Mouse (Mus musculus): ENCODE data around the gene Riiad1. TPM values are rescaled to one million over a fixed set of nuclear protein-coding genes. Genes with fewer than 3 reads are reported as not detected.

Gene Riiad1
- total RNA-seq, 2 experiments from 2014 or later: 4.4 to 5.8 TPM

DNA sequence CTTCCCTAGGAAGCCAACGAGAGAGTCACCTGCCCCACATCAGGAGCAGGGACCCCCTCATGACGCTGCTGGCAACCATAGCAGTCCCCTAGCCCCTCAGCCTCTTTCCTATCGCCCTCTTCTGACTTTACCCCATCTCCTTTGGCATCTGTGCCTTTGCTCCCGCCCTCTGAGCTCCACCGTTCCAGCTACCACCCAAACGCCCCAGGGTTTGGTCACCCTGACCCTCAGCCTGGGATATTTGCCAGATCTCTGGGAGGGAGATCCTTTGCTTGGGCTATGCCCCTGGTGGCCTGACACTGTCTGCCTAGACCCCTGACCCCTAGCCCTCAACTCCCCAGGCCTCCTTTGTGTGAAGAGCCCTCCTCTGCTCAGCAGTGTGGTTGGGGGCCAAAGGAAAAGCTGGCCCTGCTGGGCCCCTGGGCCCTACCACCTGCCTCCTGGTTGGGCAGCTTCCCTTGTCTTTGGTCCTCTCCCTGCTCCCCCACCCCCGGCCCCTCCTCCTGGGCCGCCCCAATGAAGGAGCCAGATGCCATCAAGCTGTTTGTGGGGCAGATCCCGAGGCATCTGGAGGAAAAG, 1.5 kb downstream of the Riiad1 start:
- Histone ChIP-seq H3K27ac (peak overlapping the region; percentile 98), H3K4me3 (peak overlapping the region; percentile 74)
- intact Hi-C loops (cut with DNase I): loop anchor here (2.0 kb wide), 1 partner anchor 14 kb away; no protein-coding TSS in a partner anchor
- no peak for TF ChIP-seq CTCF (IDR thresholded peaks at IDR 0.05)
- DNase-seq (ENCODE audit: extremely low spot score in 1 of 2, low spot score in 2 of 2): no peak

GRCm38 (mm10) chr3:94477981-94478422, 2.1 kb downstream of the Riiad1 start, which contains the start of gene Celf3:
Gene Celf3 (plus strand): TSS chr3:94478295.
- peak within 1 kb of the TSS; percentile 74 for H3K4me3 ChIP-seq
- H3K27ac ChIP-seq: peak within 1 kb of the TSS; percentile 98
- TF ChIP-seq CTCF (IDR thresholded peaks at IDR 0.05): no peak
- peak; percentile 76 for DNase-seq (ENCODE audit: extremely low spot score in 1 of 2, low spot score in 2 of 2)
- intact Hi-C loops (cut with DNase I): loop anchor here (2.0 kb wide), 1 partner anchor 13 kb away; no protein-coding TSS in a partner anchor

DNA sequence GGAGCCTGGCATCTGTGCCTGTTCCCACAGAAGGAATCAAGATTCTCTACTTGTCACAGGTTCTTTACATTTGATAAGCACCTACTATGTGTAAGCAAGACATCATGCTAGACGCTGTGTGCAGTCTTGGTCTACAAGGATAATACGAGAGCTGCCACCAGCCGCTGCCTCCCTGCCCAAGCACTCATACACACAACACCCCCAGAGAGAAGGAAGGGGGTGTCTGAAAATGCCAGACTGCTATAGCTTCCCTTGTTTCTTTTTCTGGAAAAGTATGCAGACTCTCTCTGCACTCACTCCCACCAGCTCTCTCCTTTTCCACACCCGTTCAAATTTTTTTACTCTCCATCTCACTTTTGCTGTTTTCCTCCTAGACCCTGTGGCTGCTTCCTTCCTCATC, 2.7 kb downstream of the Riiad1 start:
- intact Hi-C loops (cut with DNase I): no loop called here
- Histone ChIP-seq H3K27ac (peak overlapping the region; percentile 98), H3K4me3 (peak overlapping the region; percentile 74)
- TF ChIP-seq CTCF (IDR thresholded peaks at IDR 0.05): no peak
- DNase-seq (ENCODE audit: extremely low spot score in 1 of 2, low spot score in 2 of 2): peak in 1 of 2 experiments; percentile 49

DNA sequence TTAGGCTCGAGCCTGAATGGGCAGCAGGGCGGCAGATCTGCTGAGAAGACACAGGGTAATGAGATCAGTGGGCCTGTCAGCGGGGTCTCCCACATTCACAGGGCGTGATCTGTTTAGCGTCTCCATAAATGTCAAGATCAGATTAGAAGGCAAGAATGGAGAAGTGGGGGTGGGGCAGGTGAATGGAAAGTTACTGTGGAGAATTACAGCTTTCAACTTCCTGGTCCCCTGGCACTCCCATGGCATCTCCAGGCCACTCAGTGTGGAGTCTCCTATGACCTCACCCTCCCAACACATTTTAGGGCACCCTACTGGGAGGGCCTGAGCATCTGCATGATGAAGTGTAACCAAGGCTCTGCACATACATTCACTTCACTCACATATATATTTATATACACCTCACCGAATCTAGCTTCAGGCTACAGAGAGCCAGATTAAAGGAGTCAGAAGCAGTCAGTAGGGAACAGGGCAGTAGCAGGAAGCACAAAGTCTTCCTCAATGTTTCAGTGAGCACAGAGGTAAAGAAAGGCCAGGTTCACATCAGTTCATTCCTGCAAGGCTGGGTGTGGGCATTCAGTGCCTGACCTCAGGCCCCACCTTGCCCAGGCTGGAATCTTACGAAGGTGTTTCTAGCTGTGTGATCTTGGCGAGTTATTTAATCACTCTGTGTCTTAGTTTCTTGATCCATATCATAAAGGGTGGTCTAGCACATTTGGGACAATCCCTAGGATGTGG, 3.7 kb downstream of the Riiad1 start:
- TF ChIP-seq CTCF (IDR thresholded peaks at IDR 0.05): no peak
- no peak for DNase-seq (ENCODE audit: extremely low spot score in 1 of 2, low spot score in 2 of 2)
- Histone ChIP-seq H3K27ac (peak overlapping the region; percentile 98), H3K4me3 (no peak overlapping the region)
- intact Hi-C loops (cut with DNase I): no loop called here

DNA sequence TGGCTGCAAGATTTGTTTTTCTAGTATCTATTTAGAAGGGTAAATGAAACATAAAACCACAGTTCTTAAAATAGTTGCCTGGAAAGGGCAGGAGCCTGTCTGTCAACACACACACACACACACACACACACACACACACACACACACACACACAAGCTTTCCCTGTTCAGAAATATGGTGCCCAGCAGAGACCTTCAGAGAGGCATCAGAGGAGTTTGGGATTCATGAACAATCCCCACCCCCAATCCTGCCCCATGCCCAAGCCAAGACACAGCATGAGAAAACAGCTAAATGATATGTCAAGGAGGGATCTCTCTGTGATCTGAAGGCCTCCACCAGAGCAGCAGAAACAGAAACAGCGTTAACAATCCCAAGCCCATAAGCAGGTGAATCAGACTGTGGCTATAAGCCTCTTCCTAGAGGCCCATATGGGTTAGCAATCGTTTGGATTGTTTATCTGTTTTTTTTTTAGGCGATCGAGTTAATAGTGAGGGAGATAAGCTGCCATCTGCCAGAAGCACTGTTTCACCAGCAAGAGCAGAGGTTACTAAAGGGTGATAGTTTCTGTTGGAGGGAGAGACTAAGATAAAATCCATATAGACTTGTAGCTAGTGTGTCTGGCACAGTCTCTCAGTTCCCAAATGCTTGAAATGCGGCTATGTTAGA, 6.4 kb downstream of the Riiad1 start:
- no peak for DNase-seq (ENCODE audit: extremely low spot score in 1 of 2, low spot score in 2 of 2)
- no peak overlapping the region for H3K4me3 ChIP-seq
- intact Hi-C loops (cut with DNase I): no loop called here
- TF ChIP-seq CTCF (IDR thresholded peaks at IDR 0.05): no peak
- no peak overlapping the region for H3K27ac ChIP-seq

- Histone ChIP-seq H3K4me3 (no peak overlapping the region; the same call in 1 of the 2 replicates), H3K27ac (peak overlapping the region; percentile 65)
- DNase-seq (ENCODE audit: extremely low spot score in 1 of 2, low spot score in 2 of 2): no peak
- intact Hi-C loops (cut with DNase I): no loop called here
- no peak for TF ChIP-seq CTCF (IDR thresholded peaks at IDR 0.05)
These were observed 7.0 kb downstream of the Riiad1 start for GRCm38 (mm10) chr3:94473115-94473505.

DNA sequence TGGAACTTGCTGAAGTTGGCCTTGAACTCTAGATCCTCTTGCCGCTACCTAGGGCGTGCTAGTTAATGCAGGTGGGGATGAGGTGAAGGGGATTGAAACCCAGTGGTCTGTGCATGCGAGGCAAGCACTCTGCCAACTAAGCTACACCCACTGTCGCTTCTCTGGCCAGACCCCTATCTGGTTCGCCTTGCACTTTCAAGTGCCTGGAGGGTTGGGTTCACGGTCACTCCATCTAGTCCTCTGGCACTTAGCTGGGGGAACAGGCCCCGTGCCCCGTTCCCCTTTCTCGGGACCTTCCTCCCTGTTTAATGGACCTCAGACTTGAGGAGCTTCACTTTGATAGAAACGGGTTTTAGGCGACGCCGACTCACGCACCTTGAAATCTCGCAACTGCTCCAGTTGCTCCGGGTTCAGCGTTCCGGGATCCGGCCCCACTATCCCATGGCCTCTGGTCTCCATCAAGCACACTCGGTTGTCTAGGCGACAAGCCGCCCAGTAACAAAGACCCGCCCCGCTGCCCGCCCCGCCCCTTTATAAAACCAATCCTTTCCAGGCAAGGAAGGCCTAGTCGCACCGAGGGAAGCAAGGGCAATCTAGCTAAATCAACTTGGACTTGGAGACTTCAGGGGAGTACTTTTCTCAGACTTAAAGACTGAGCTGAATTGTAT, 7.6 kb downstream of the Riiad1 start:
- Histone ChIP-seq H3K27ac (peak overlapping the region; percentile 65), H3K4me3 (peak overlapping the region; percentile 31)
- no peak for DNase-seq (ENCODE audit: extremely low spot score in 1 of 2, low spot score in 2 of 2)
- TF ChIP-seq CTCF (IDR thresholded peaks at IDR 0.05): no peak
- intact Hi-C loops (cut with DNase I): no loop called here

DNA sequence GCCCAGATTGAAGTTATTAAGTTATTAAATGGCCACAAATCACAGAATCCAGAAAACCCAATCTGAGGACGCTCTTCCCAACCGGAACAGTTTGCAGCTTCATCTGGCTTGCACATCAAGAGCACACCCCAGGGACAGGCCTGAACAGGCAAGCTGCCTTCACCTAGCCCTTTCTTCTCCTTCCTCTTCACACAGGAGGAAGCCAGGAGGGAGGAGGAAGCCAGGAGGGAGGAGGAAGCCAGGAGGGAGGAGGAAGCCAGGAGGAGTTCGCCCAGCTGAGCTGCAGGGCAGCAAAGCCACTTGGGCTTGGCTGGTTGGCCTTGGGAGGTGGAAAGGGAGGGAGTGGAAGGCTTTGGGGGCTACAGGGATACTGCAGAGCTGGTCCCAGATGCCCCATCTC, 11.2 kb downstream of the Riiad1 start:
- intact Hi-C loops (cut with DNase I): no loop called here

DNA sequence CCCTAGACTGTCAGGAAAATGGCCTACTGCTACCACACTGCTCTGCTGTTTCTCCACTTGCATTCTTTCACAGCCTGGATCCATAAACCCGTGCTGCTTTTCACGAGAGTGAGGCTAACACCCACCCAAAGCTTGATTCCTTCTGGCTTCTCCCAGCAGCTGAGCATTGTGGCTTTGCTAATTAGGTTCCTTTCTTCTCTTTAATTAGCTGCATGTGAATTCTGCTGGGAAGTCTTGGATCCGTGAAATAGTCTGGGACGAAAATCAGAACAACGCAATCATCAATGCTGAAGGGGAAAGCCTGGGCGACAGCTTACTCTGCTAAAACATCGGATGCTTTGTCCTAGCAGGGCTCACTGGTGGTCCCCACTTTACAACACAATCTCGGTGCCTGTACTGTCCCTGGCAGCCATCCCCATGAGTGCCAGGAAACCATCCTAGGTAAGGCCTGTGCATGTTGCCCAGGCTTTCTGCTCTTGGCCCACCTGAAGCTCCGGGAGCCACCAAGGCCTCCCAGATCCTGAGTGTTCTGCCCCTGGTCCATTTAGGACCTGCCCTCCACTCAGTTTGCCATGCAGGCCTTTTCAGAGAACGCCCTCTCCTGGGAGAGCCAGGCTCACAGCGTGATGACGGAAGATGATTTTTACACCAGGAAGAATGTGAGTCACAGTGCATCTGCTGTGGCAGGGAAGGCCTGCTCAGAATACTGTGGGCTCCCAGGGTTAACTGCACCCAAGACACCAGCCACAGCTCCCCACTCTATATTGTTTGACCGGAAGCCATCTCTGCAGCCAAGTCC, 14.3 kb downstream of the Riiad1 start:
- intact Hi-C loops (cut with DNase I): loop anchor here (2.0 kb wide), 1 partner anchor 13 kb away; the partner anchor contains the start of gene Celf3
- TF ChIP-seq CTCF (IDR thresholded peaks at IDR 0.05): peak; percentile 29
- Histone ChIP-seq H3K4me3 (no peak overlapping the region), H3K27ac (peak overlapping the region; percentile 85)
- peak in 1 of 2 experiments; percentile 60 for DNase-seq (ENCODE audit: extremely low spot score in 1 of 2, low spot score in 2 of 2)

More for the DNA sequence above, 11.2 kb downstream of the Riiad1 start:
- Histone ChIP-seq H3K27ac (no peak overlapping the region), H3K4me3 (no peak overlapping the region)
- DNase-seq (ENCODE audit: extremely low spot score in 1 of 2, low spot score in 2 of 2): no peak
- no peak for TF ChIP-seq CTCF (IDR thresholded peaks at IDR 0.05)

DNA sequence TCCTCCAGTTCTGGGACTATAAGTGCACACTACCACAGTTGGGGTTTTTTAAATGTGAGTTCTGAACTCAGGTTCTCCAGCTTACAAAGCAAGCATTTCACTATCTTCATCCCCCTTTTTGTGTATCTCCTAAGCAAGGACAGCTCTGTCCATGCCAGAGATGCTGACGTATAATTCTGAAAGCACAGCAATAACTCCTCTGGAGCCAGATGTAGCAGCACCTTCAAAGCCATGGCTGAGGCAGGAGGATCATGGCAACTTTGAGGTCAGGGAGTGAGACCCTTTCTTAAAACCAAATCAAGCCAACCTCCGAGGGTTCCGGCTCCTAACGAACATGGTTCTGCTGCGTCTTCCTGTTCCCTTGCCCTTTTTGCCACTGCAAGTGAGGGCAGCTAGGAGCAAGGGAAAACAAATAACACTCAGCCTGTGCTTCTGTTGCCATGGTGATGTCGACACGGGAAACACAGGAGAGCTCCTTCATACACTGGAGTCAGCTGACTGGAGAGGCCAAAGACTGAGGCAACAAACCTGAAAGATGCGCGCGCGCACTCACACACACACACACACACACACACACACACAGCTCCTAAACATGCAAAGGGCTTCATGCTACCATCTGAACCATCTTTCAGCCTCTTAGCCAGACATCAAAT, 16.1 kb downstream of the Riiad1 start:
- intact Hi-C loops (cut with DNase I): loop anchor here (2.0 kb wide), 1 partner anchor 15 kb away; the partner anchor contains the start of gene Celf3
- peak in 1 of 2 experiments; percentile 37 for DNase-seq (ENCODE audit: extremely low spot score in 1 of 2, low spot score in 2 of 2)
- Histone ChIP-seq H3K4me3 (no peak overlapping the region), H3K27ac (no peak overlapping the region)
- no peak for TF ChIP-seq CTCF (IDR thresholded peaks at IDR 0.05)

Data from left cerebral cortex, adult 2 months (tissue).